Mouse (Mus musculus): Measurements from ENCODE around the gene Gm11127.
"Not testable (repeated sequence)": the region's sequence is repeated elsewhere in the genome, so short reads cannot be mapped to it uniquely, and the experiment has no call there.

DNA sequence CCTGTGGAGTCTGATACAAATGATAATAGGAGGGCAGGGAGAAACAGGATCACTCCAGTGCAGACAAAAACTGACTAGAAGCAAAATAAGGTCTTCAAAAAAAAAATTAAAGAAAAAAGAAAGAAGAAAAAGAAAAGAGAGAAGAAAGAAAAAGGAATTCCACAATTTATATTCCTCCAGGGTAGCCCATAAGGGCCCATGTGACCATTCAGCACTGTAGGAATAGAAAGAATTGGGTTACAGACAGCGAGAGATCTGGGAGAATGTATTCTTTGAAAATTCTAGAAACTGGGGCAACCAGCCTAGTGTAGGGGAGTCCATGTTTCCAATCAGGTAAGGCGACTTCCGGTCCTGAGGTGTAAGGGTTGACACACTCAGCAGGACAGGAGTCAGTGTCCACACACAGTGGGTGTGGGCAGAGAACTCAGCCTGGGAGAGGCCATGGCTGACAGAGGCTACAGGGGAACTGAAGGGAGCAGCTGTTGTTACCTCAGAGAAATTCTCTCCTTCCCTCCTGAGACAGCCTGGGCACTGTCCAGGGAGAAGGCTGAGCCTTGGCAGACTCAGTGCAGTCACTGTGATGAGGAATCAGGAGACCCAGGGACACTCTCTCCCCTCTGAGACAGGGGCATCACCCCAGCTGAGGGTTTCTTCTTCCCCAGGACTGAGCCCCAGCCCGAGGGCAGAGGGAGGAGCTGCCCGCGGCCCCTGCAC is 24.5 kb upstream of the Gm11127 start:
- TF ChIP-seq POLR2A, CTCF (IDR thresholded peaks at IDR 0.05; ENCODE audit: extremely low read depth, insufficient read depth, low read length): not testable (repeated sequence)
